Mouse (Mus musculus): ENCODE data around the gene Htr1d.

DNA sequence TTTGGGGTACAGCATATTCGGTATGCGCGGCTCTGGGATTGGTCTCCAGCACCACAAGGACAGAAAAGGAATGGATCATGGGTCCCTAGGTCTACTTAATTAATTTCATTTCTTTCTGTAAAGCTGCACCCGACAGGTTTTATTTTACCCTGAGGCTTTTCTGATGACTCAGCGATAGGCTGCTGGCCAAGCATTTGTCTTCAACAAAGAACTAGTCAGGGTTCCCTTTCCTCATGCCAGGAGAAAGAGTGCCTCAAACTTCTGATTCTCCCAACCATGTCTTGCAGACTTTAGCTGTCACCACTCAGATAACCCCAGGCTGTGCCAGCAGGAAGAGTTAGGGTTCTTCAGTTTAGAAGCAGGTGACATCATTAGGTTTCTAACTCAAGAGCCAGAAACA, 46.3 kb upstream of the Htr1d start:
- TF ChIP-seq CTCF (IDR thresholded peaks at IDR 0.05; ENCODE audit: low read depth), result no peak
- TF ChIP-seq EP300 (IDR thresholded peaks at IDR 0.05; ENCODE audit: low read depth), result no peak

Data from liver, embryonic 14.5 days (tissue).